Mouse (Mus musculus): ENCODE results near the gene Kif5c.

- TF ChIP-seq POLR2A (IDR thresholded peaks at IDR 0.05; ENCODE audit: control insufficient read depth, low read depth, low read length) (no peak), CTCF (IDR thresholded peaks at IDR 0.05; ENCODE audit: control insufficient read depth, insufficient read depth, insufficient replicate concordance, low read depth, low read length) (no peak)
These were observed 178.5 kb downstream of the Kif5c start for GRCm38 (mm10) chr2:49797444-49798143.

Measured in testis, adult 2 months (tissue).